15 mouse cellular contexts compared by ENCODE assay signal in the genomic region with DNA sequence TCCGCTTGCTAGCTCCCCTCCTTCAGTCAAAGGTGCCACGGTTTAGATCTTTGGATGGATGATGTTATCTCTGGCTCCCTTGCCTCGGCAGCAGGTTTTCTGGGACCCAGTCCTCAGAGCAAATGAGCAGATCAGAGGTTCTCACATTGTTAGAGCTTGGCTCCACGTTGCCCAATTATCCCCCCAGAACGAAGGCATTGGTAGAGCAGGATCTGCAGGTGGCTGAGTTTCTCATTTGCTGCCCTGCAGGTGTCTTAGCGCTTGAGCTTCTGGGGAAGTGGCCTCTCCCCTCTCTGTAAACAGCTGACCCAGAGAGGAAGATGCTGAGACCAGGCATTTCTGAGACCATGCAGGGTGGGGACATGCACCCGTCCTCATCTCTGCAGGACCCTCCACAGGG.
"Had no signal": no experiment of that assay in that cellular context is flagged by ENCODE, and none has a peak within 500 bp of the region (broad histone marks: within the 10 kb centered on the region; RNA-seq: fewer than 3 reads in every experiment).

No protein-coding gene starts in this region.

- H3K9ac ChIP-seq: liver, postnatal 0 days; lung, embryonic 15.5 days; midbrain, embryonic 13.5 days; midbrain, embryonic 15.5 days; neural tube, embryonic 12.5 days had no signal

- H3K27ac ChIP-seq: lung, embryonic 15.5 days; macrophage; midbrain, embryonic 13.5 days; midbrain, embryonic 15.5 days; neural tube, embryonic 12.5 days had no signal

- ATAC-seq: liver, postnatal 0 days; lung, postnatal 0 days; midbrain, embryonic 13.5 days; midbrain, embryonic 15.5 days had no signal

- H3K4me2 ChIP-seq: lung, embryonic 15.5 days; midbrain, embryonic 13.5 days; midbrain, embryonic 15.5 days; neural tube, embryonic 12.5 days had no signal

- H3K9me3 ChIP-seq: lung, embryonic 15.5 days; megakaryocyte, embryonic 14.5 days; midbrain, embryonic 13.5 days; midbrain, embryonic 15.5 days; neural tube, embryonic 12.5 days had no signal

- H3K4me3 ChIP-seq: lung, embryonic 15.5 days; megakaryocyte, embryonic 14.5 days; midbrain, embryonic 13.5 days; midbrain, embryonic 15.5 days; neural tube, embryonic 12.5 days had no signal

- H3K4me1 ChIP-seq: lung, embryonic 15.5 days; midbrain, embryonic 13.5 days; midbrain, embryonic 15.5 days; neural tube, embryonic 12.5 days had no signal

- H3K36me3 ChIP-seq: lung, embryonic 15.5 days; midbrain, embryonic 13.5 days; midbrain, embryonic 15.5 days; neural tube, embryonic 12.5 days had no signal

- H3K27me3 ChIP-seq: lung, embryonic 15.5 days; midbrain, embryonic 13.5 days; midbrain, embryonic 15.5 days; neural tube, embryonic 12.5 days had no signal

- DNase-seq: liver, postnatal 0 days; lung, adult 2 months; lung, postnatal 14 days; lung, postnatal 36 days; right cerebral cortex, postnatal 14 days; thymus, adult 18-20 months; thymus, postnatal 14 days; thymus, postnatal 36 days had no signal
